Mouse (Mus musculus): ENCODE measurements at regions not wholly inside any gene's neighbourhood (a gene's known extent, or its start where the extent isn't known, plus 50 kb on each side); places are given as distances from the start of the nearest gene placed in this dataset.

- WGBS: 81% methylated on average over 4 of the region's 4 CpGs
- Histone ChIP-seq H3K4me1 (replicated peaks; ENCODE audit: control insufficient read depth, insufficient read depth, low read length) (no peaks in the 10 kb centered on the region), H3K27ac (ENCODE audit: low read depth, low read length) (no peak overlapping the region), H3K4me2 (ENCODE audit: low read depth, low read length, severe bottlenecking) (no peak overlapping the region), H3K4me3 (ENCODE audit: low read depth, low read length) (no peak overlapping the region), H3K36me3 (ENCODE audit: control insufficient read depth, insufficient read depth, low read length) (no peaks in the 10 kb centered on the region), H3K27me3 (ENCODE audit: control insufficient read depth, insufficient read depth, low read length) (no peaks in the 10 kb centered on the region), H3K9me3 (ENCODE audit: control insufficient read depth, low read length) (no peaks in the 10 kb centered on the region), H3K9ac (ENCODE audit: low read length) (no peak overlapping the region)
- no peak for ATAC-seq (replicated peaks; ENCODE audit: low FRiP score)
- no peak for DNase-seq (ENCODE audit: low spot score)
Measured at GRCm38 (mm10) chr9:120767396-120767795, 161.6 kb upstream of the Ctnnb1 start.

- no peak overlapping the region for H3K27ac ChIP-seq (ENCODE audit: low read depth, low read length)
- no peak overlapping the region for H3K4me3 ChIP-seq (ENCODE audit: low read depth, low read length)
- no peak overlapping the region for H3K9ac ChIP-seq (ENCODE audit: low read length)
- H3K4me2 ChIP-seq (ENCODE audit: low read depth, low read length, severe bottlenecking): no peak overlapping the region
- ATAC-seq (replicated peaks; ENCODE audit: low FRiP score): no peak
- no peak for DNase-seq (ENCODE audit: low spot score)
- H3K27me3 ChIP-seq (ENCODE audit: control insufficient read depth, insufficient read depth, low read length): no peaks in the 10 kb centered on the region
- no peaks in the 10 kb centered on the region for H3K4me1 ChIP-seq (replicated peaks; ENCODE audit: control insufficient read depth, insufficient read depth, low read length)
- H3K9me3 ChIP-seq (ENCODE audit: control insufficient read depth, low read length): no peaks in the 10 kb centered on the region
- H3K36me3 ChIP-seq (ENCODE audit: control insufficient read depth, insufficient read depth, low read length): no peaks in the 10 kb centered on the region
- WGBS: 87% methylated on average over 8 of the region's 8 CpGs
Measured at GRCm38 (mm10) chr9:120769056-120769455, 160.0 kb upstream of the Ctnnb1 start.

- DNase-seq (ENCODE audit: low spot score) (no peak), ATAC-seq (replicated peaks; ENCODE audit: low FRiP score) (no peak)
- Histone ChIP-seq H3K36me3 (ENCODE audit: control insufficient read depth, insufficient read depth, low read length) (no peaks in the 10 kb centered on the region), H3K27ac (ENCODE audit: low read depth, low read length) (no peak overlapping the region), H3K4me3 (ENCODE audit: low read depth, low read length) (no peak overlapping the region), H3K9ac (ENCODE audit: low read length) (no peak overlapping the region), H3K27me3 (ENCODE audit: control insufficient read depth, insufficient read depth, low read length) (no peaks in the 10 kb centered on the region), H3K4me1 (replicated peaks; ENCODE audit: control insufficient read depth, insufficient read depth, low read length) (no peaks in the 10 kb centered on the region), H3K4me2 (ENCODE audit: low read depth, low read length, severe bottlenecking) (no peak overlapping the region), H3K9me3 (ENCODE audit: control insufficient read depth, low read length) (no peaks in the 10 kb centered on the region)
- 31% methylated on average over 7 of the region's 7 CpGs for WGBS
Measured at GRCm38 (mm10) chr9:120769679-120770078, 159.3 kb upstream of the Ctnnb1 start.

DNA sequence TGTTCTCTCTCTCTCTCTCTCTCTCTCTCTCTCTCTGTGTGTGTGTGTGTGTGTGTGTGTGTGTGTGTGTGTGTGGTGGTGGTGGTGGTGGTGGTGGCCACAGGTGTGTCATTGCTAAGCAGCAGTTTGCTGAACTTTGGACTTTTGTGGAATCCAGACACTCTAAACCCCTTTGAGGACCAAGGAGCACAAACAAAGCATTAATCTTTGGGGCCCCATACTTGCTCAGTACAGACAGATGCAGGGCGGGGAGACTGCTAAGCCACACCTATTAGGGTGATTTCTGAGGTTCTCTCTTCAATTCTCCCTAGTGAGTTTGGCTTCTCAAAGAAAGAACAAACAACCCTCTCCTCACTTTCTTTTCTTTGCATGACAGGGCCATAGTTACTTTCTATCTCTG, 158.1 kb upstream of the Ctnnb1 start:
- no peak overlapping the region for H3K4me3 ChIP-seq (ENCODE audit: low read depth, low read length)
- DNase-seq (ENCODE audit: low spot score) (no peak), ATAC-seq (replicated peaks; ENCODE audit: low FRiP score) (no peak)
- no peak overlapping the region for H3K27ac ChIP-seq (ENCODE audit: low read depth, low read length)
- no peak overlapping the region for H3K4me2 ChIP-seq (ENCODE audit: low read depth, low read length, severe bottlenecking)
- no peaks in the 10 kb centered on the region for H3K36me3 ChIP-seq (ENCODE audit: control insufficient read depth, insufficient read depth, low read length)
- H3K9ac ChIP-seq (ENCODE audit: low read length): no peak overlapping the region
- H3K27me3 ChIP-seq (ENCODE audit: control insufficient read depth, insufficient read depth, low read length): no peaks in the 10 kb centered on the region
- no peaks in the 10 kb centered on the region for H3K9me3 ChIP-seq (ENCODE audit: control insufficient read depth, low read length)
- H3K4me1 ChIP-seq (replicated peaks; ENCODE audit: control insufficient read depth, insufficient read depth, low read length): no peaks in the 10 kb centered on the region
- 59% methylated on average over 1 of the region's 1 CpGs for WGBS

- DNase-seq (ENCODE audit: low spot score) (no peak), ATAC-seq (replicated peaks; ENCODE audit: low FRiP score) (no peak)
- Histone ChIP-seq H3K27ac (ENCODE audit: low read depth, low read length) (no peak overlapping the region), H3K4me3 (ENCODE audit: low read depth, low read length) (no peak overlapping the region), H3K9me3 (ENCODE audit: control insufficient read depth, low read length) (no peaks in the 10 kb centered on the region), H3K36me3 (ENCODE audit: control insufficient read depth, insufficient read depth, low read length) (no peaks in the 10 kb centered on the region), H3K4me1 (replicated peaks; ENCODE audit: control insufficient read depth, insufficient read depth, low read length) (no peaks in the 10 kb centered on the region), H3K27me3 (ENCODE audit: control insufficient read depth, insufficient read depth, low read length) (no peaks in the 10 kb centered on the region), H3K9ac (ENCODE audit: low read length) (no peak overlapping the region), H3K4me2 (ENCODE audit: low read depth, low read length, severe bottlenecking) (no peak overlapping the region)
- WGBS: 69% methylated on average over 4 of the region's 4 CpGs
Measured at GRCm38 (mm10) chr9:120771896-120772530, 157.0 kb upstream of the Ctnnb1 start.

DNA sequence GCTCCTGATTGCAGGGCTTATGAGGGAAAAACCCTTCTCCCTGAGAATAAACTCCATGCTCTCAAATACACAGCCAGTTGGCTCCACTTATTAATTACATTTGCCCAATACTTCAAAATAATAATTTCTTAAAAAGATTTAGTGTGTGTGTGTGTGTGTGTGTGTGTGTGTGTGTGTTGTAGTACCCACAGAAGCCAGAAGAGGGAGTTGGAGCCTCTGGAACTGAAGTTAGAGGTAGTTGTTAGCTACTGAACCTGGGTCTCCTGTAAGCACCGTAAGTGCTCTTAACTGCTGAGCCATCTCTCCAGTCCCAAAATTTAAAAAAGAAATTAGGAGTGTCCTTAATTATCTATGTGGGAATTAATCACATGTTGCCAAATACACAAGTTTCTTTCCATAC, 154.8 kb upstream of the Ctnnb1 start:
- H3K27me3 ChIP-seq (ENCODE audit: control insufficient read depth, insufficient read depth, low read length): no peaks in the 10 kb centered on the region
- H3K27ac ChIP-seq (ENCODE audit: low read depth, low read length): no peak overlapping the region
- no peaks in the 10 kb centered on the region for H3K36me3 ChIP-seq (ENCODE audit: control insufficient read depth, insufficient read depth, low read length)
- H3K9ac ChIP-seq (ENCODE audit: low read length): no peak overlapping the region
- H3K4me3 ChIP-seq (ENCODE audit: low read depth, low read length): no peak overlapping the region
- no peaks in the 10 kb centered on the region for H3K4me1 ChIP-seq (replicated peaks; ENCODE audit: control insufficient read depth, insufficient read depth, low read length)
- 90% methylated on average over 1 of the region's 1 CpGs for WGBS
- H3K9me3 ChIP-seq (ENCODE audit: control insufficient read depth, low read length): no peaks in the 10 kb centered on the region
- no peak for DNase-seq (ENCODE audit: low spot score)
- H3K4me2 ChIP-seq (ENCODE audit: low read depth, low read length, severe bottlenecking): no peak overlapping the region
- ATAC-seq (replicated peaks; ENCODE audit: low FRiP score): no peak

DNA sequence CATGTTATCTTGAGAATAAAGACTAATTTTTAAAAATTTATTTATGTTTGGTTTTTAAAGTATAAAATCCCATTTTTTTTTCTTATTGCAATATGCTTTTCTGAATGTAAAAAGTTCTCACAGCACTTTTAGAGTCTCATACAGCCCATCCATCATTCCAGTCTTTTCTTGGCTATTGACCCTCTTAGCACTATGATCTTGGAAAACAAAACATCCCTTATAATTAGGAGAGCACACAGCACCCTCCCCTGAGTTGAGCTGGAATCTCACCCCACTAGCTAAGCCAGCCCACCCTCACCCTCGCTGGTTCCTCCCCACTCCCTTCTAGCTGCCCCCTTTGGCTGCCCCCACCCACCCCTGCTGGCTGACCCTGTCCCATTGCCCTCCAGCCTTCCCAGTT, 154.2 kb upstream of the Ctnnb1 start:
- ATAC-seq (replicated peaks; ENCODE audit: low FRiP score) (no peak), DNase-seq (ENCODE audit: low spot score) (peak; percentile 25)
- Histone ChIP-seq H3K36me3 (ENCODE audit: control insufficient read depth, insufficient read depth, low read length) (no peaks in the 10 kb centered on the region), H3K27ac (ENCODE audit: low read depth, low read length) (no peak overlapping the region), H3K9me3 (ENCODE audit: control insufficient read depth, low read length) (no peaks in the 10 kb centered on the region), H3K4me1 (replicated peaks; ENCODE audit: control insufficient read depth, insufficient read depth, low read length) (no peaks in the 10 kb centered on the region), H3K9ac (ENCODE audit: low read length) (no peak overlapping the region), H3K4me3 (ENCODE audit: low read depth, low read length) (no peak overlapping the region), H3K4me2 (ENCODE audit: low read depth, low read length, severe bottlenecking) (no peak overlapping the region), H3K27me3 (ENCODE audit: control insufficient read depth, insufficient read depth, low read length) (no peaks in the 10 kb centered on the region)
- 38% methylated on average over 1 of the region's 1 CpGs for WGBS

DNA sequence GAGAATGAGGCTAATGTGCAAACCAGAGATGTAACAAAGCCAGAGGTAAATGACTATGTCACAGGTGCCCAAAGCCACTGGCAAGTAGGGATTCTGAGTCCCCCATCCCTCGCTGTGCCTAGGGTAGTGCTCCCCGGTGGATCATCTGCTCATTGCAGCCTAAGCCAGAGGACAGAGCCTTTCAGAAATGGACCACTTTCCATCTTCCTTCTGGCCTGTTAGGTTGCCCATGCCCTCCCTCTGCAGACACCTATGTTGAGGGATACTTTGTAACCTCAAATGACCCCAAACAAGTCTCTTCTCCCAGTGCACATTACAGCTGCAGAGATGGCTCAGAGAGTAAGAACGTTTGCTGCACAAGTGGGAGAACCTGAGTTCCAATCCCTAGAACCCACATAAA, 153.3 kb upstream of the Ctnnb1 start:
- H3K9me3 ChIP-seq (ENCODE audit: control insufficient read depth, low read length): no peaks in the 10 kb centered on the region
- ATAC-seq (replicated peaks; ENCODE audit: low FRiP score): no peak
- no peaks in the 10 kb centered on the region for H3K4me1 ChIP-seq (replicated peaks; ENCODE audit: control insufficient read depth, insufficient read depth, low read length)
- no peak overlapping the region for H3K27ac ChIP-seq (ENCODE audit: low read depth, low read length)
- no peaks in the 10 kb centered on the region for H3K36me3 ChIP-seq (ENCODE audit: control insufficient read depth, insufficient read depth, low read length)
- H3K27me3 ChIP-seq (ENCODE audit: control insufficient read depth, insufficient read depth, low read length): no peaks in the 10 kb centered on the region
- no peak overlapping the region for H3K9ac ChIP-seq (ENCODE audit: low read length)
- 73% methylated on average over 3 of the region's 3 CpGs for WGBS
- no peak overlapping the region for H3K4me2 ChIP-seq (ENCODE audit: low read depth, low read length, severe bottlenecking)
- H3K4me3 ChIP-seq (ENCODE audit: low read depth, low read length): no peak overlapping the region
- DNase-seq (ENCODE audit: low spot score): no peak

DNA sequence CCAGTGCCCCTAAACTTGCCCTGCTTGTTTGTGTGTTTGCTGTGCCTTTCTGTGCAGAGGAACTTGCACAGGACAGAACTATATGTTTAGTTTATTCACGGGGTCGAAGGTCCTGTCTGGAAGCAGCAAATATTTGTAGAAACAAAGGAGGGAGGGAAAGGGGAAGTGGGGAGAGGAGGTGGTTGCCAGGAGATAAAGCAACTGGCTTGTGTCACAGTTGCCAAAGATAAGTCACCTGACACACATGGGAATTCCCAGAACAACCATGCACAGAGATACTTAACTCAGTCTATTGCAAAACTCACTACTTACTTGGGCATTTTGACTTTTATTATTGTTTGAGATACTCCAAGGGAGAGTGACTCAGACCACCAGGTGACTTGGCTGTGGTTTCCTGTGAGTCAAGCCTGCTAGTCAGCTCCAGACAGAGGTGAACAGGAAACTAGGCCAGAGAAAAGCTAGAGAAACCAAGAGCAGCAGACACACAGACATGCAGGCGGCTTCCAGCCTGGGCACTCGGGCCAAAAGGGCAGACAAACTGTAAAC, 152.5 kb upstream of the Ctnnb1 start:
- no peak for DNase-seq (ENCODE audit: low spot score)
- no peaks in the 10 kb centered on the region for H3K9me3 ChIP-seq (ENCODE audit: control insufficient read depth, low read length)
- H3K9ac ChIP-seq (ENCODE audit: low read length): no peak overlapping the region
- no peak for ATAC-seq (replicated peaks; ENCODE audit: low FRiP score)
- no peaks in the 10 kb centered on the region for H3K4me1 ChIP-seq (replicated peaks; ENCODE audit: control insufficient read depth, insufficient read depth, low read length)
- no peak overlapping the region for H3K4me2 ChIP-seq (ENCODE audit: low read depth, low read length, severe bottlenecking)
- H3K27me3 ChIP-seq (ENCODE audit: control insufficient read depth, insufficient read depth, low read length): no peaks in the 10 kb centered on the region
- 79% methylated on average over 4 of the region's 4 CpGs for WGBS
- H3K4me3 ChIP-seq (ENCODE audit: low read depth, low read length): no peak overlapping the region
- H3K36me3 ChIP-seq (ENCODE audit: control insufficient read depth, insufficient read depth, low read length): no peaks in the 10 kb centered on the region
- H3K27ac ChIP-seq (ENCODE audit: low read depth, low read length): no peak overlapping the region
